Mouse (Mus musculus) embryonic facial prominence, embryonic 13.5 days (tissue): ENCODE data around the gene Epb41l2. TPM values are rescaled to one million over a fixed set of nuclear protein-coding genes. Genes with fewer than 3 reads are reported as not detected.

Source experiments
- ATAC-seq: fragments of 200-750 bp; cut with Nextera tagmentation; 2 replicates; pipeline ENCODE4 v1.8.0; 2017; ENCODE audit warnings: low read depth; ENCODE audit not compliant: insufficient number of reproducible peaks, insufficient read depth, low FRiP score, low TSS enrichment
- H3K27ac ChIP-seq: fragments of 300-500 bp; sonication (generic); 2 replicates; pipeline ENCODE4 v1.5.1; 2015; ENCODE audit warnings: moderate library complexity, mild to moderate bottlenecking, inconsistent platforms
- H3K27me3 ChIP-seq: fragments of 300-500 bp; sonication (generic); 2 replicates; pipeline ENCODE4 v1.6.1; 2015; ENCODE audit warnings: mild to moderate bottlenecking, inconsistent platforms
- H3K36me3 ChIP-seq: fragments of 300-500 bp; sonication (generic); 2 replicates; pipeline ENCODE4 v1.6.1; 2015; ENCODE audit warnings: mild to moderate bottlenecking, inconsistent platforms
- H3K4me1 ChIP-seq: fragments of 300-500 bp; sonication (generic); 2 replicates; pipeline ENCODE4 v1.6.1; 2015; ENCODE audit warnings: inconsistent platforms
- H3K4me2 ChIP-seq: fragments of 300-500 bp; sonication (generic); 2 replicates; pipeline ENCODE4 v1.6.1; 2015; ENCODE audit warnings: moderate library complexity, mild to moderate bottlenecking, inconsistent platforms
- H3K4me3 ChIP-seq: fragments of 300-500 bp; sonication (generic); 2 replicates; pipeline ENCODE4 v1.5.1; 2015; ENCODE audit warnings: mild to moderate bottlenecking, inconsistent platforms
- H3K9ac ChIP-seq: fragments of 300-500 bp; sonication (generic); 2 replicates; pipeline ENCODE4 v1.6.1; 2015; ENCODE audit warnings: mild to moderate bottlenecking, inconsistent platforms
- H3K9me3 ChIP-seq: fragments of 300-500 bp; sonication (generic); 2 replicates; pipeline ENCODE4 v1.6.1; 2016; ENCODE audit warnings: inconsistent platforms
- WGBS: fragments of 180-500 bp; shearing (Covaris S2); methylation state at CpG from one replicate; pipeline ENCODE4 v1.1.7; 2015; ENCODE audit warnings: mixed read lengths; 5-methylcytosine and 5-hydroxymethylcytosine counted together
- polyA plus RNA-seq: library from polyadenylated mRNA; unstranded; fragments of >200 nt; fragmentation: Nextera tagmentation; extraction: Ambion mirVana; gene quantifications from 2 replicates; pipeline ENCODE4 v1.2.1, GENCODE M21; 2015

Epb41l2 gene
- polyA plus RNA-seq, 1 experiment from 2014 or later = 81.6 TPM

DNA sequence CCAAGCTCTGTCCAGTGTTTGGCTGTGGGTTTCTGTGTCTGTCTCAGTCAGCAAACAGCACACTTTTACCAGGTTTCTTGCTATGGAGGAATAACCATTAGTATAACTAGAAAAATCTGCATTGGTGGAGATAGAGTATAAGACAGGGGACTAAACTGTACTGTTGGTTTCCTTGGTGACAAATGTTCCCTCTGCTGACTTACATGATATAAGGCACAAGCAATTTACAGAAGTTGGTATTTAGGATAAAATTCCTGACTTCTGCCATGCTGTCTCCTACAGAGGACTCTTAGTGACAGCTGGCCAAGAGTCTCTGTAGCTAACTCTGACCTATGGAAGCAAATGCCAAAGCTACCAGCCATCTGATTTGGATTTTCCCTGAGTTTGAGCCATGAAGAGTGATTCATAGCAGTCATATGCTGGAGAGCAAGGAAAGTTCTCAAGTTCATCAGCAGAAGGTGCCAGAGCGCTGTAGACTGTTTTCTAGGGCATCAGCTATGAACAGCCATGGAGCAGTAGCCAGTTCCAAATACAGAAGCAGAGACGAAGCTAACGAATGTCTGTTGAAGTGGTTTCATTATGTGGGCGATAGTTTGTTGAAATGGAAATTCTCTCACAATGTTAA lies 179.7 kb downstream of the Epb41l2 start:
- no peaks in the 10 kb centered on the region for H3K27me3 ChIP-seq
- ATAC-seq = no peak
- no peak overlapping the region for H3K4me3 ChIP-seq
- H3K27ac ChIP-seq = no peak overlapping the region
- H3K9me3 ChIP-seq = no peaks in the 10 kb centered on the region
- no peaks in the 10 kb centered on the region for H3K36me3 ChIP-seq
- WGBS = 77% methylated on average over 4 of the region's 4 CpGs
- no peak overlapping the region for H3K4me2 ChIP-seq
- no peak overlapping the region for H3K9ac ChIP-seq
- no peaks in the 10 kb centered on the region for H3K4me1 ChIP-seq

DNA sequence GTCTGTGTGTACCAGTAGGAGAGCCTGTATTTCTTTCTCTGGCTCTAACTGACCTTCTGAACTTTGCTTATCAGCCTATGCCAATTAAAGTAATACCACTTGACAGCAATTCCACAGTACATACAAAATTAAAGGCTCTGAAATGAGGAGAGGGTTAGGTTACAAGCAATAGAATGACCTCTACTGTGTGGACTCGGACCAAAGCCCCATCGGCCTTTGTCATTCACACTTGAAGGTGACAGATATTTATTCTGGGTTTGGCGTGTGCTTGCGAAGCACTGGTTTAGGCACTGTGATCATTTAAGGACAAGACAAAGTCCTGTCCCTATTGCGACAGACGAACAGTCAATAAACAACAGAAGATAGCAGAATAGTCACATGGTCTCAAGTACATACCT lies 180.2 kb downstream of the Epb41l2 start:
- H3K27ac ChIP-seq = no peak overlapping the region
- H3K4me3 ChIP-seq = no peak overlapping the region
- no peaks in the 10 kb centered on the region for H3K9me3 ChIP-seq
- no peak for ATAC-seq
- no peaks in the 10 kb centered on the region for H3K4me1 ChIP-seq
- WGBS = 64% methylated on average over 6 of the region's 6 CpGs
- no peaks in the 10 kb centered on the region for H3K27me3 ChIP-seq
- no peak overlapping the region for H3K9ac ChIP-seq
- H3K36me3 ChIP-seq = no peaks in the 10 kb centered on the region
- no peak overlapping the region for H3K4me2 ChIP-seq

DNA sequence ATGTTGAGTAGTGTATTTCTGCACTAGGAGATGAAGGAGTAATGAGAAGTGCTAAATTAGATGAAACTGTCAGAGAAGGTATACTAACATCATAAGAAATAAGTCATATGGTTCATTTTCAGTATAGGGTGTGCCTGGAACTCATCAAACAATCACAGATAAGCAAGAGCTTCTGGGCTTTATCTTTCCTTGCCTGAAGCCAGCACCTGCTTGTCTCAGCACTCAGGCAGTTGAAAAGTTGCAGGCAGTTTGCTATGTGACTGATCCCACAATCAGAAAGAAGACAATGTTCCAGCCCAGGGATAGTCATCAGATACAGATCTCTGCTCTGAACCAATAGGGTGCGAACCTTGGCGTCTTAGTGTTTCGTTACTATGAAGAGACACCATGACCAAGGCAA lies 181.5 kb downstream of the Epb41l2 start:
- H3K36me3 ChIP-seq = no peaks in the 10 kb centered on the region
- H3K4me2 ChIP-seq = no peak overlapping the region
- WGBS = 95% methylated on average over 3 of the region's 3 CpGs
- ATAC-seq = no peak
- no peaks in the 10 kb centered on the region for H3K27me3 ChIP-seq
- H3K9me3 ChIP-seq = no peaks in the 10 kb centered on the region
- H3K4me3 ChIP-seq = no peak overlapping the region
- no peak overlapping the region for H3K27ac ChIP-seq
- no peaks in the 10 kb centered on the region for H3K4me1 ChIP-seq
- H3K9ac ChIP-seq = no peak overlapping the region

DNA sequence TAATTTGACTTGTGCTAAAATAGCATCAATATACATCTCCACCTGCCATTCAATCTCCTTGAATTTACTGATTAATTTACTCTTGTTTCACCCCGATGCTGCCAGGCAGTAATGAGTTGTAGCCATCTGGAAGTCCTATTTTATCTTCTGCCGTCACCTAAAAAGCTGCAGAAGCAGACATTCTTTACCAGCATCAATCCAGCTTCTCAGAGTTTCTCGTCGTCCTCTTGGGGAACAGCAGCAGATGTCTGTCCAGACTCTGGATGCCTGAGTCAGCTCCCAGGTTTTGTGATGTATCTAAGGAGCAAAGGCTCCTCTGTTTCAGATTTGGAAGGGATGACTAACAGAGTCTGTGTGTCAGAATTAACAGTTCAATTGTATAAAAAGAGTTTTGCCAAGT lies 193.3 kb downstream of the Epb41l2 start:
- no peaks in the 10 kb centered on the region for H3K36me3 ChIP-seq
- H3K4me1 ChIP-seq = no peaks in the 10 kb centered on the region
- 48% methylated on average over 4 of the region's 4 CpGs for WGBS
- ATAC-seq = no peak
- H3K9ac ChIP-seq = no peak overlapping the region
- no peaks in the 10 kb centered on the region for H3K27me3 ChIP-seq
- H3K4me3 ChIP-seq = no peak overlapping the region
- no peak overlapping the region for H3K27ac ChIP-seq
- no peak overlapping the region for H3K4me2 ChIP-seq
- H3K9me3 ChIP-seq = no peaks in the 10 kb centered on the region

DNA sequence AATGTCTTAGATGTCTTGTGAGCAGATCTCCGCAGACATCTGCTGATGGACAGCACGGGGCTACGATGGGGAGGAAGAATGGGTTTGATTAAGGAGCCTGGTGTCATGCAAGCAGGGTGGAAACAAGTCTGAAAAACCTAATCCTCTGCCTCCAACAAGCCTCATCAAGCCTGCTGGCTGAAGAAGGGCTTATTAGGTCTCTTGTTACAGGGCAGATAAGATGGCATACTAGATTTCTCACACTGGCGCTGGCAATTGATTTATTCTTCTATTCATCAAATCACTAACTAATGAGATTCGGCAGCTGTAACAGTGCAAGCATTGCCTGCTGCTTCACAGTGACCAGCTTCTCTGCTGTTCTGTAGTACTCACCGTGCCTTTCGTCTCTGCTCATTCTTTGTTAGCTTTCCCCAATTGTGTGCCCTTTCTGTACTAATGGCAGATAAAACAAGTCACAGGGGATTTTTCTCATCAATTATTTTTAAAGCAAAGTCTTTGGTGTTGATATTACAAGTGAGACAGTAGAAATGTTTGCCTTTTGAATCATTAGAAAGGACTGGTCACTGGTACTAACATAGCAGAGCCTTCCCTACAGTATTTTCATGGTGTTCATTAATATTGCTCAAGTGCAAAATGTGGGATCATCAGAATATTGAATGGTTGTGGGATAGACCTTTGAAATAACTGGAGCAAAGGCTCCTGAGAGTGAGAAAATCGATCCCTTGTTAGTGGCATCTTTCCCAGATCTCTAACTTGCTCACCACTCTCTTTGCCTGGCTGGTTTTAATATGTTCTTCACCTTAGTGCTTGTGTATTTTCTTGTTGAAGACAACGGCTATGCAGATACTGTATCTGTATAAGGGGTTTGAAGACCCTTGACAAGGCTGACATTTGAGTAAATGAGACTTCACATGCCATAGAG lies 212.0 kb downstream of the Epb41l2 start:
- H3K27ac ChIP-seq = no peak overlapping the region

More for the DNA sequence above, 212.0 kb downstream of the Epb41l2 start:
- WGBS = 40% methylated on average over 9 of the region's 9 CpGs
- no peaks in the 10 kb centered on the region for H3K9me3 ChIP-seq
- no peaks in the 10 kb centered on the region for H3K27me3 ChIP-seq
- H3K4me3 ChIP-seq = no peak overlapping the region
- no peak overlapping the region for H3K9ac ChIP-seq
- ATAC-seq = no peak
- H3K4me1 ChIP-seq = peaks cover 14% of the 10 kb centered on the region
- no peaks in the 10 kb centered on the region for H3K36me3 ChIP-seq
- no peak overlapping the region for H3K4me2 ChIP-seq

Other genes with a start within 250 kb of the Epb41l2 start
- 19.8 TPM in 2 replicates for gene Akap7, start 51.9 kb upstream of the Epb41l2 start, polyA plus RNA-seq
- not detected in 2 replicates for gene Smlr1, start 176.5 kb downstream of the Epb41l2 start, polyA plus RNA-seq